Mouse (Mus musculus) NIH3T3 (cell line): ENCODE measurements around the gene Sox8.
A peak's percentile ranks its signal among the peaks of the same experiment; 100 is the strongest.

Experiments
- DNase-seq: peaks from one replicate; pipeline ENCODE4 v3.0.0-alpha.2; 2012; ENCODE audit warnings: low read depth

Sox8 gene

GRCm38 (mm10) chr17:25555666-25556629 lies 14.5 kb downstream of the Sox8 start:
- DNase-seq, result peak; percentile 38

- peak; percentile 69 for DNase-seq
Measured at GRCm38 (mm10) chr17:25555159-25555558, 15.3 kb downstream of the Sox8 start.

- DNase-seq, result peak; percentile 85
Measured at GRCm38 (mm10) chr17:25551313-25551712, 19.2 kb downstream of the Sox8 start.

GRCm38 (mm10) chr17:25550020-25550419 lies 20.5 kb downstream of the Sox8 start:
- DNase-seq, result no peak

- no peak for DNase-seq
Measured at GRCm38 (mm10) chr17:25547026-25547425, 23.5 kb downstream of the Sox8 start.

GRCm38 (mm10) chr17:25541768-25542167 lies 28.7 kb downstream of the Sox8 start:
- DNase-seq, result peak; percentile 27

- peak; percentile 60 for DNase-seq
Measured at GRCm38 (mm10) chr17:25540731-25541130, 29.8 kb downstream of the Sox8 start.

- peak; percentile 81 for DNase-seq
Measured at GRCm38 (mm10) chr17:25538945-25539875, 31.3 kb downstream of the Sox8 start.

- no peak for DNase-seq
Measured at GRCm38 (mm10) chr17:25530357-25531022, 40.0 kb downstream of the Sox8 start.

- no peak for DNase-seq
Measured at GRCm38 (mm10) chr17:25522080-25522479, 48.4 kb downstream of the Sox8 start.

GRCm38 (mm10) chr17:25520492-25520891 lies 50.0 kb downstream of the Sox8 start:
- no peak for DNase-seq

GRCm38 (mm10) chr17:25519511-25519910 lies 51.0 kb downstream of the Sox8 start:
- no peak for DNase-seq

- DNase-seq, result no peak
Measured at GRCm38 (mm10) chr17:25518144-25518543, 52.3 kb downstream of the Sox8 start.

- DNase-seq, result no peak
Measured at GRCm38 (mm10) chr17:25516315-25516714, 54.2 kb downstream of the Sox8 start.
